Mouse (Mus musculus) megakaryocyte-erythroid progenitor cell, adult 5-6 weeks (primary cell): ENCODE results near the gene Msi2. TPM values are rescaled to one million over a fixed set of nuclear protein-coding genes. Genes with fewer than 3 reads are reported as not detected.

Source experiments
- ATAC-seq: replicated peaks from 2 replicates; pipeline ENCODE4 v1.8.0; 2016; ENCODE audit warnings: mild to moderate bottlenecking, inconsistent platforms; ENCODE audit not compliant: severe bottlenecking, poor library complexity, low FRiP score, low TSS enrichment
- total RNA-seq, 2 experiments: library from RNA; stranded (forward) in 1 of 2; stranded (reverse) in 1 of 2; fragments of 200-1000, 215-1000 nt in 1 of 2; fragments of >200 nt in 1 of 2; fragmentation: Nextera tagmentation in 1 of 2; gene quantifications; 2 replicates each; pipeline ENCODE4 v1.2.3; 2014 to 2017

Gene Msi2
- total RNA-seq, 2 experiments from 2014 or later, result 89.1 to 111 TPM

- ATAC-seq, result no peak
Measured at GRCm38 (mm10) chr11:88600194-88600593, 118.1 kb downstream of the Msi2 start.

DNA sequence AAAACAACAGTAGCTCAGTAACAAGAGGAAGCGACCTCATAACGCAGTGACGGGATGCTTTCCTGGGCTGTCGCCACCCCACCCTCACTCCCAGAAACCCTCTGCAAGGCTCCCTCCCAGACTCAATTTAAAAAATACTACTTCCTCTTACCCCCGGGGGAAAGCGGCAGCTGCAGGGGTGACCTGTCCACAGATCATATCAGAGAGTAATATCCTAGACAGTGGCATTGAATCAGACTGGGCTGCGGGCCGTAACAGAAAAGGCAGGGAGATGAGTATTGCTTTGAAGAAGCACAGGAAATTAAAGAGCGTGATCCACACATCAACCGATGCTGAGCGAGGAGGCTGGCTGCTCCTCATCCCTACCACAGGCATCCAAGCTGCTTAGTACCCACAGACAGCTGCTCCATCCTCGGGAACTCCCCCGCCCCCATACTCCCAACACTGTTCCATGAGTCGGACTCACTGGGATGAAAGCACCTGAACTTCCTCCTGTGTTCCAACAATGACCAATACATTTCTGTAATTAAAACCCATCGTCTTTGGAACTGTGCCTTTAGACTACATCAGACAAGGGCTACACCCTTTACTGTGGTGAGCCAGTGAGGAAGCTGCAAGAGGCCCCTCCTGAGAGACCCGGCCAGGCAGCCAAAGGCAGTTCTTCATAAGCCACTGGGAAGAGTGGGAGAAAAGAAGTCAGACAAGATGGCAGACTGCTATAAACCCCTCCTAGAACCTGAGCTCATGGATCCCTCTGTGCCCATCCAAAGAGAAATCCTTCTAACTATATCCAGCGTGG, 118.8 kb downstream of the Msi2 start:
- 0 out of 2 replicates have a peak, but pooled peaks have one; percentile 14 for ATAC-seq

DNA sequence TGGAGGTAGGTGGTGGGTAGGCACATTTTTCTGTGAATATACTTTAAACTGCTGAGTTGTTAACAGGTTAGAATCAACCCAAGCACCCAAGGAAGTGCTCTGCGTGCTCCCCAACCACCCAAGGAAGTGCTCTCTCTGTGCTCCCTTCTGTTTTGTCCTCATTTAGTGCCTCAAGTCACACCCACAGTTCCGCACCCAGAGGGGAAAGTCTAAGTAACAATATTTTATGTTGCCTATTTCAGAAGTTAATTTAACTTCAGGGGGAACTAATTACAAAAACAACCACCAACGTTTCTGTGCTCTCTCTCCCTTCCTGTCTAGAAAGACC, 119.5 kb downstream of the Msi2 start:
- no peak for ATAC-seq

- ATAC-seq, result no peak
Measured at GRCm38 (mm10) chr11:88598150-88598847, 120.0 kb downstream of the Msi2 start.

GRCm38 (mm10) chr11:88595616-88596015, 122.7 kb downstream of the Msi2 start:
- no peak for ATAC-seq

DNA sequence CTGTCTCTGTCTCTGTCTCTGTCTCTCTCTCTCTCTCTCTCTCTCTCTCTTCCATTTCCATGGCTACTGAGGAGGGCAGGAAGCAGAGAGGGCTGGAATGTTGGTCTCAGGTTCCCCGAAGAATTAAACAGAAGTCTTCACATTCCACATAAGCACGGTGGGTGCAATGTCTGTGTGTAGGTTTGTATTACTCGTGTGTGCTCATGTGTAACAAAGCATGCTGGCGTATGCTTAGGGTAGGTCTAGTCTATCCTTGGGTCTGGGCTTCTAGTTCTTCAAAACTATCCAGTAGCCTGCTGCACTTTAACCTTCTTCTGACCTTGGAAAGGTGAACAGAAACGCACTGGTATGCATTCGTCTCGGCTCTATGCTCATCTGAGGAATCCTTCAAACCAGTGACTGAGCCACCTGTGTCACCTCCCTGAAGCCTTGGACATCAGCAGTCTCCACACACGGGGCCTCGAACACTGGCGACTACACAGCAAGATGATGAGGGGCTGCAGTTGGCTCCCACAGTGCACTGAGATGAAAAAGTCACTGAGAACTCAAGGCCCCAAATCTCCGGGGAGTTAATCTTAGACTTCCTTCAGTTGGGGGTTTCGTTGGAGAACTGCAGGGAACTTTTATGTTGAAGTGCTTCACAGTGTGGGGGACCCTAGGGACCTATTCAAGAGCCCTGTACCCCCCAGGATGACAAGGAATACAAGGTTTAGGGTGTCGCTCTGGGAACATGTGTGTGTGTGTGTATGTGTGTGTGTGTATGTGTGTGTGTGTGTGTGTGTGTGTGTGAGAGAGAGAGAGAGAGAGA, 123.3 kb downstream of the Msi2 start:
- ATAC-seq, result no peak

- no peak for ATAC-seq
Measured at GRCm38 (mm10) chr11:88594010-88594409, 124.3 kb downstream of the Msi2 start.

DNA sequence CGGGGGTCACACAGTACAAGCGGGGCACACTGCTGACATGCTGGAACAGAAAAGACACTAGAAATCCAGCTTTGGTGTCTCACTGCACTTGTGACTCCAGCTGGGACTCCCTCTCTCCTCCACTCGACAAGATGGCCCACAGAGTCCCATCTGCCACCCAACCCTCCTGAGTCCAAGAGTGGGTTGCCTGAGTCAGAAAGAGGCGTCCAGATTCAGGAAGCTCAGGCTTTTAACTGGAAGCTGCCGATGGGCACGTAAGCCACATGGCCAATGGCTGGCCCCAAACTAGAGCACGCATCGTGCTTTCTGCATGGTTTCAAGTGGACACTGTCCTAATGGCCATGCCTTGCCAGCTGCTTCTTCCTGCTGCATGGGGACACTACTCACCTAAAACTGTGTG, 126.2 kb downstream of the Msi2 start:
- no peak for ATAC-seq

- no peak for ATAC-seq
Measured at GRCm38 (mm10) chr11:88590647-88591046, 127.7 kb downstream of the Msi2 start.

DNA sequence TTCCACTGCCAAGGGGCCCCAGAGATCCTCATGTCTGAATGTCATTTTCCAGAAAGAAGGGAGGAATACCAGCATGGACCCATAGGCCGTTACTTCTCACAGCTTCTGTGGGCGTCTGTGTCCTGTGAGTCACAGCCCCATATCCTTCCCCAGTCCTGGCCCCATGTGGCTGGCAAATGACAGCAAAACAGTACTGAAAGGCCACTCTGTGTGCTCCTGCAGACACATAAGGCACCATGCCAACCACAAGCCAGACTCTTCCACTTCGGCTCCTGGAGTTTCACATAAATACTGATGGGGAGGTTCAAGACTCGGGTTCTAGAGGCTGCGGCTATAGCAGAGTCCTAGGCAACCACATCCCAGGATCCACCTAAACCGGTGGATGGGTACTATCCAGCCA, 128.7 kb downstream of the Msi2 start:
- no peak for ATAC-seq

GRCm38 (mm10) chr11:88588688-88589210, 129.6 kb downstream of the Msi2 start:
- no peak for ATAC-seq

- ATAC-seq, result no peak
Measured at GRCm38 (mm10) chr11:88587710-88588109, 130.6 kb downstream of the Msi2 start.

DNA sequence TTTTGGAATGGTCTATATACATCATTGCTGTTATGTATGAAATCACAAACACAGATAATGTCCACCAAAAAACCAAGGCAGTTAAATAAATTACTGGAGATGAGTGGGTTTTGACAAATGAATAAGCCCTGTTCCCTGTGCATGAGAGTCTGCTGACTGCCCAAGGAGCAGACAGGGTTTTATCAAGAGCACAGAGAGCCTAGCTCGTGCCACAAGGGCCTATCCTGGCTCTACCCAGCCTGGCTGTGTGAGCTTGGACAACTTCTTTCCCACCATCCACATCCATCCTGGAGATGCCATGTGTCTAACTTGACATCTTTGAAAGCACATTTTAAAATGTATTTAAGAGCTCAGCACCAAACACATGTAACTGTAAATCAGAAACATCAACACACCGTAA, 132.4 kb downstream of the Msi2 start:
- ATAC-seq, result no peak

DNA sequence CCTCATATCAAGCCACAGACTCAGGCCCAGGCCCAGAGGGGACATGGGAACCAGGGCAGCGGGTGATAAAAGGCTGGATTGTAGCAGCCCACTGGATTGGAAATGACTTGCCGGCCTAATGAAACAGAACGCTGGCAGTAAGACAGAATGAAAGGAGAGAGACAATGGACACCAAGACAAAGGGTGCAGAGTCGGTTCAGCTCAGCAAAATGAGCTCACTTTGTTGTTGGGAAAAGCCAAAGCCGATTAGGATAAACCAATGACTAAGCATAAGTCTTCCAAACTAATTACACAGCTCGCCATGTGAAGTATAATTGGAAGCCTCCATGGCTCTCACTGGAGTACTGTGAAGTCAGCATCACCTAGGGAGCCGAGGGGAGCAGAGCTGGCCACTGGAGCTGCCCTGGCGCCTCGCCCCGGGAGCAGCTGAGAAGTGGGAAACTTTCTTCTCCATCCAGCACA, 133.1 kb downstream of the Msi2 start:
- no peak for ATAC-seq

DNA sequence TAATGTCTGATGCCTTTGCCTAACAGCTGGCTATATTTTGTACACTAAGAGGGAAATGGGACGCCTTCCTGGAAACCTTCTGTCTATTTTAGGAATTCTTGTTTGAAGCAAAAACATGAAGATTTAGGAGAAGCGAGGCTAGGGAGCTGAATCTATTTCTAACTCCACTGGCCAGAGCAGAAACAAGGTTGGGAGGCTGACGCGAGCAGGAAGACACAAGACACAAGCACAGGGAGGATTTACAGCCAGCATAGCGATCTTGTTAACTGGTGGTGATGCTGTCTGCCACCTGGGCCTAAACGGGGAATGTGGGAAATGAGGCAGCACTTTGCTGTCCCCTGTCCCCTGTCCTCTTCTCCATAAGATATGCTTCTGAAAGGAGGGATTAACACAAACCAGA, 134.4 kb downstream of the Msi2 start:
- ATAC-seq, result no peak

DNA sequence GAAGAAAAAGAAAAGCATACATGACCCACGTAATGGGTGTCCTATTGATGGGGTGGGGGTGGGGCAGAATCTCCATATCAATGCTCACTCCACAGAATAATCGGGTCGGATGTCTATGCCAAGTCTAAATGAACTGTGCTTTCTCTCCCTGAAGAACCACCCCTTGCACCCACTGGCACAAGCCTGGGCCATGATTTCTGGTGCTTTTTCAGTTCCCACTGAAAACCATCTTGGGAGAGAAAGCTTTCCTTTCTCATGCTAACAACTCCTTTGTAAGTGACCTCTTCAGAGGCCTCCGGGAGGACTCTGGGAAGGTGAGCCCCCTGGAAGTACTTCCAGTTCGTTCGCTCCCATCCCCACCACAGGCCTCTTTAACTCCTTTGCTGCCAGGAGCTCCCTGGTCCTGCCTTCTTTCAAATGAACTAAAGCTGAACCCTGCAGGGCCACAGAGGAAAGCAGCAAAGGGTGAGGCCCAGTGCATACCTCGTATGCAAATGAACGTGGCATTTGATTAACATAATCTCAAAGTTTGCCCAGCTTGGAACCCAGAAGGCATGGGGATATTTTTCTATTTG, 135.0 kb downstream of the Msi2 start:
- no peak for ATAC-seq

DNA sequence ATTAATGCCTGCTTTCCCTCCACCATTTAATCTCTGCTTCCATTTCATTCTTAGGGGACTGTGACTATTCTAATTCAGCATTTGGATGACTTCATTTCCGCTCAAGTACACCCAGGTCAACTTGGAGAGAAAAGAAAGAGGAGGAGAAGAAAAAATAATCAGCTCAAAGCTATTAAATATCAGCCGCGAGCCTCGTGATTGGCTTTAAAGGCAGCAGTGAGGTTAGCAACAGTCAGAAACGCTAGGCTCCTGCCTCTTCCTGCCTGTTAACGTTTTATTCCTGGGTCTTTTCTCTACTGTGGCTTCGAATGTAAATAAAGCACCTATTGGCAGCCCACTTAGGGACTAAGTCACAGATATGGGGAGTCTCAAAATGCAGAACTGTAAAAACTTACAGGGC, 135.5 kb downstream of the Msi2 start:
- no peak for ATAC-seq

DNA sequence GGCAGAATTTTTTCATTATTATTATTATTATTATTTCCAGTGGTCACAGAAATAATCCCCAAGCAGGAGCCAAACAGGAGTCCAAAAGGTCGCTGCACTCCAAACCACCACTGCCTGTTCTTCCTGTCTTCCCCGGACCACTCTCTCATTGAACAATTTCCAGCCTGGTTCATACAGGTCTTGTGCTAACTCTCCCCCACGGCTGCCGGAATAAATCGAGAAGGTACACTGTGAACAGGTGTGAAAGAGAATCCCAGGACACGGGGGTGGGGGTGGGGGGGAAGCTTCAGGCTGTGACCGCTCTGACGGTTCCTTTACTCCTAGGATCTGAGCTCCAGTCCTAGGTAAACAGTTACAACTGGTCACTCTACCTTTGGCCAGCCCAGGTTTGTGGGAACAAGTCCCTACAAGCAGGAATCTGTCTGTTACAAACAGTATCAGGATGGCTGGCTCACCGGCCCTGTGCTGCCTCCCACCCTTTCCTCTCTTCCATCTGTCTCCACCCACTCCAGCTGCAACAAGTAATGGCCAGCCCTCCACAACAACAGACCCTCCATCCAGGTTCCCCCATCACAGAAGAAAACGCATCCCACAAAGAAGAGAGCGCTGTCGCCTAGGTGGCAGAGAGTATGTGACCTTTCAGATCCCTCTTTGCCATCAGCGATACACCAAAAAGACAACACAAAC, 136.1 kb downstream of the Msi2 start:
- ATAC-seq, result 0 out of 2 replicates have a peak, but pooled peaks have one; percentile 10

- ATAC-seq, result no peak
Measured at GRCm38 (mm10) chr11:88581375-88581774, 136.9 kb downstream of the Msi2 start.
